9 mouse cellular contexts compared by ENCODE assay signal in the genomic region with DNA sequence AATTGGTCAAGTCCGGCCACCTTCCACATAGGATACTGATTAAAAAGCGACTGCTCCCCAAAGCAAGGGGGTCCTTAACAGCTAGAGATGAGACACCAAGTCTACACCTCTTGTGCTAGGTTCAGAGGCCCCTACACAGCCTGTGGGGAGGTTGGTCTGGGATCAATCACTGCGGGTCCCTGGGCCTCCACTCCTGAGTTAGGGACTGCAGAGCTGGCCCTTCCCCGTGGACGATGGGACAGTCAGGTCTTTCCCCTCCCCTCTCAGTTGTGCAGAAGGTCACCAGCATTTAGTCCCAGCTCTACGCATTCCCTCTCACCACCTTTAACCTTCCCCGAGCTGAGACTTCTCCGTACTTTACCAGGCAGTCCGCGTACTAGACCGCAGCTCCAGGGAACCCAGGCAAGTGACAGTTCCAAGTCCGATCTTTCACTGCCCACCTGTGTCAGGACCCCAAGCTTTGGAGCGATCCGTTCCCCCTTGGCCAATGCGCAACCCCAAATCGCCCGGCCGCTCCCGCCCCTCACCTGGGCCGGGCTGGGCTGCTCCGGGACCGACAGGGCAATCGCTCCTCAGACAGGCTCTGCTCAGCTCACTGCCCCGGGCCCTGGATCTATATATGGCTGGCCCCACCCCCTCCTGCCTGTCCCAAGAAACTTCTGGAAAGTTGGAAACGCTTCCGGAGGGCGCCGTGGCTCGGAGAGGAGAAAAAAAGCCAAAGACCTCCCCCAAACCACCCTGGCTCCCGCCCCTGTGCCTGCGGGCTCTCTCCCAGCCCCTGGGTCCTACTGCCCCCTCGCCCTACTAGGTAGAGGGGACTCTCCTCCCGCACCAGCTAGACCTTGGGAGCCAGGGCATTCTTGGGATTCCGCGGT. TPM values are rescaled to one million over a fixed set of nuclear protein-coding genes. Genes with fewer than 3 reads are reported as not detected.
DNase-seq lines count a peak whose midpoint lies in the region; ATAC-seq and TF ChIP-seq lines count a peak whose summit lies in the region.
"Had no signal": no experiment of that assay in that cellular context is flagged by ENCODE, and none has a peak within 500 bp of the region (broad histone marks: within the 10 kb centered on the region; RNA-seq: fewer than 3 reads in every experiment).

A gene (minus strand): TSS at position 714 of the 875 bp plus-strand sequence.

- H3K9me3 ChIP-seq in hindbrain, postnatal 0 days (ENCODE audit: low read length), result no peaks in the 10 kb centered on the region
- H3K9me3 ChIP-seq in limb, embryonic 10.5 days (replicated peaks), result no peaks in the 10 kb centered on the region
- no peaks in the 10 kb centered on the region for H3K9me3 ChIP-seq in midbrain, embryonic 13.5 days
- H3K9me3 ChIP-seq: megakaryocyte, embryonic 14.5 days had no signal

- no peak for DNase-seq in cerebellum, adult 2 months
- no peak for DNase-seq in cerebellum, adult 11-12 months
- peak; percentile 82 to 89 for DNase-seq in gastrocnemius, postnatal 36 days
- DNase-seq in hindbrain, postnatal 0 days (ENCODE audit: low spot score), result peak; percentile 78
- DNase-seq in limb, embryonic 10.5 days (ENCODE audit: low spot score), result peak; percentile 91

- peak within 1 kb of the TSS; percentile 35 for H3K4me3 ChIP-seq in cerebellum, adult 2 months (replicated peaks; ENCODE audit: insufficient read depth, low read depth, low read length)
- peak within 1 kb of the TSS; percentile 54 for H3K4me3 ChIP-seq in cortical plate, adult 2 months (ENCODE audit: insufficient read depth, low read length)
- peak within 1 kb of the TSS; percentile 41 for H3K4me3 ChIP-seq in hindbrain, postnatal 0 days (ENCODE audit: low read length)
- H3K4me3 ChIP-seq in limb, embryonic 10.5 days, result peak within 1 kb of the TSS; percentile 91
- peak within 1 kb of the TSS; percentile 45 for H3K4me3 ChIP-seq in midbrain, embryonic 13.5 days (replicated peaks)
- peak within 1 kb of the TSS; percentile 85 for H3K4me3 ChIP-seq in testis, adult 2 months (ENCODE audit: control insufficient read depth, low read depth, low read length)
- H3K4me3 ChIP-seq: megakaryocyte, embryonic 14.5 days had no signal

- peak within 1 kb of the TSS; percentile 63 for H3K4me2 ChIP-seq in hindbrain, postnatal 0 days (ENCODE audit: low read depth, low read length)
- peak within 1 kb of the TSS; percentile 69 for H3K4me2 ChIP-seq in midbrain, embryonic 13.5 days (replicated peaks)

- peak within 1 kb of the TSS; percentile 58 for H3K9ac ChIP-seq in hindbrain, postnatal 0 days (replicated peaks; ENCODE audit: low read length)
- H3K9ac ChIP-seq in midbrain, embryonic 13.5 days (replicated peaks), result peak within 1 kb of the TSS; percentile 68

- no peak within 1 kb of the TSS for H3K27ac ChIP-seq in cerebellum, adult 2 months (ENCODE audit: insufficient read depth, low read length)
- H3K27ac ChIP-seq in cortical plate, adult 2 months (ENCODE audit: insufficient read depth, low read length), result peak within 1 kb of the TSS; percentile 77
- peak within 1 kb of the TSS; percentile 77 for H3K27ac ChIP-seq in hindbrain, postnatal 0 days
- peak within 1 kb of the TSS; percentile 97 for H3K27ac ChIP-seq in limb, embryonic 10.5 days
- H3K27ac ChIP-seq in midbrain, embryonic 13.5 days, result peak within 1 kb of the TSS; percentile 90
- peak within 1 kb of the TSS; percentile 60 for H3K27ac ChIP-seq in testis, adult 2 months (ENCODE audit: control insufficient read depth, insufficient read depth, low read depth, low read length)

- peaks cover 11% of the 10 kb centered on the region; the same call in 1 of the 2 replicates for H3K4me1 ChIP-seq in cerebellum, adult 2 months (ENCODE audit: control insufficient read depth, insufficient read depth, low read length)
- H3K4me1 ChIP-seq in cortical plate, adult 2 months (ENCODE audit: control insufficient read depth, insufficient read depth, low read length), result peaks cover 13% of the 10 kb centered on the region
- peaks cover 47% of the 10 kb centered on the region for H3K4me1 ChIP-seq in hindbrain, postnatal 0 days (ENCODE audit: insufficient read depth, low read length)
- peaks cover 87% of the 10 kb centered on the region for H3K4me1 ChIP-seq in limb, embryonic 10.5 days
- peaks cover 77% of the 10 kb centered on the region for H3K4me1 ChIP-seq in midbrain, embryonic 13.5 days (replicated peaks)
- peaks cover 17% of the 10 kb centered on the region for H3K4me1 ChIP-seq in testis, adult 2 months (ENCODE audit: control insufficient read depth, insufficient read depth, low read length)

- intact Hi-C loops in gastrocnemius, postnatal 36 days (cut with DNase I), result no loop called here

- no peak for TF ChIP-seq CTCF in cerebellum, adult 2 months (IDR thresholded peaks at IDR 0.05; ENCODE audit: borderline replicate concordance, insufficient read depth, low read depth, low read length)
- no peak for TF ChIP-seq CTCF in cortical plate, adult 2 months (IDR thresholded peaks at IDR 0.05; ENCODE audit: extremely low read depth, insufficient read depth, low read length)
- TF ChIP-seq CTCF in hindbrain, postnatal 0 days (IDR thresholded peaks at IDR 0.05; ENCODE audit: low read depth), result no peak
- no peak for TF ChIP-seq CTCF in testis, adult 2 months (IDR thresholded peaks at IDR 0.05; ENCODE audit: control insufficient read depth, insufficient read depth, insufficient replicate concordance, low read depth, low read length)

- no peaks in the 10 kb centered on the region for H3K36me3 ChIP-seq in hindbrain, postnatal 0 days (ENCODE audit: insufficient read depth, low read length)
- H3K36me3 ChIP-seq in limb, embryonic 10.5 days, result peaks cover 39% of the 10 kb centered on the region
- H3K36me3 ChIP-seq in midbrain, embryonic 13.5 days, result peaks cover 13% of the 10 kb centered on the region
- no peaks in the 10 kb centered on the region for H3K36me3 ChIP-seq in testis, adult 2 months (ENCODE audit: control insufficient read depth, insufficient read depth, low read length)

- no peak for TF ChIP-seq POLR2A in cerebellum, adult 2 months (IDR thresholded peaks at IDR 0.05; ENCODE audit: borderline replicate concordance, insufficient read depth, low read length)
- TF ChIP-seq POLR2A in cortical plate, adult 2 months (IDR thresholded peaks at IDR 0.05; ENCODE audit: extremely low read depth, insufficient read depth, low read length), result no peak
- no peak for TF ChIP-seq POLR2A in testis, adult 2 months (IDR thresholded peaks at IDR 0.05; ENCODE audit: control insufficient read depth, low read depth, low read length)

- no peaks in the 10 kb centered on the region for H3K27me3 ChIP-seq in cerebellum, adult 2 months (ENCODE audit: control insufficient read depth, insufficient read depth, low read length)
- H3K27me3 ChIP-seq in hindbrain, postnatal 0 days (ENCODE audit: insufficient read depth, low read length), result no peaks in the 10 kb centered on the region
- H3K27me3 ChIP-seq in limb, embryonic 10.5 days (ENCODE audit: low read depth, poor library complexity, severe bottlenecking), result no peaks in the 10 kb centered on the region
- H3K27me3 ChIP-seq in midbrain, embryonic 13.5 days, result no peaks in the 10 kb centered on the region
- no peaks in the 10 kb centered on the region; the same call in 1 of the 2 replicates for H3K27me3 ChIP-seq in testis, adult 2 months (ENCODE audit: control insufficient read depth, insufficient read depth, low read length)

- 48% methylated on average over 35 of the region's 35 CpGs for WGBS in cerebellum, adult 2 months
- 8% methylated on average over 35 of the region's 35 CpGs for WGBS in hindbrain, postnatal 0 days
- WGBS in limb, embryonic 10.5 days, result under 1% methylated on average over 35 of the region's 35 CpGs
- 3% methylated on average over 35 of the region's 35 CpGs for WGBS in midbrain, embryonic 13.5 days

- peak; percentile 75 for ATAC-seq in hindbrain, postnatal 0 days
- ATAC-seq in midbrain, embryonic 13.5 days, result peak; percentile 41

RNA-seq across cellular contexts. Expression of the gene that starts here (rescaled TPM):
- 24.9 and 25.4 TPM in 2 replicates for polyA plus RNA-seq in cerebellum, adult 2 months (2012; rRNA removed)
- polyA plus RNA-seq in cortical plate, adult 2 months (2012; rRNA removed), result 18.0 and 23.7 TPM in 2 replicates
- total RNA-seq in gastrocnemius, postnatal 36 days (2021), result 100 to 1,000 TPM in 1 of 2 experiments, 10 to 100 TPM in 1; 69.4 to 103 TPM
- 214 and 215 TPM in 2 replicates for total RNA-seq in hindbrain, postnatal 0 days (2014; rRNA removed)
- 161 TPM in 2 replicates for polyA plus RNA-seq in hindbrain, postnatal 0 days (2015; fragmentation: Nextera tagmentation; extraction: Ambion mirVana)
- 1,171 and 1,177 TPM in 2 replicates for polyA plus RNA-seq in limb, embryonic 10.5 days (2016; fragmentation: Nextera tagmentation; extraction: Ambion mirVana)
- 244 and 284 TPM in 2 replicates for polyA plus RNA-seq in midbrain, embryonic 13.5 days (2015; fragmentation: Nextera tagmentation; extraction: Ambion mirVana)
- polyA plus RNA-seq in testis, adult 2 months (2012; rRNA removed), result 17.8 and 18.8 TPM in 2 replicates

Comparison
In these comparisons a context has a peak if more than half of its experiments do, and no peak if none do; other contexts are left out.
1. DNase-seq: peak in gastrocnemius, postnatal 36 days (2 of 2), hindbrain, postnatal 0 days (single experiment) and limb, embryonic 10.5 days (single experiment); none in cerebellum, adult 2 months (0 of 2) and cerebellum, adult 11-12 months (single experiment).
2. H3K4me3 ChIP-seq: peak in every context shown above with its lines; median percentile 91 in limb, embryonic 10.5 days; 85 in testis, adult 2 months; 54 in cortical plate, adult 2 months; 45 in midbrain, embryonic 13.5 days; 41 in hindbrain, postnatal 0 days; 35 in cerebellum, adult 2 months.